Mouse (Mus musculus): Measurements from ENCODE around the gene Hsp90ab1.
A peak's percentile ranks its signal among the peaks of the same experiment; 100 is the strongest.

Hsp90ab1 gene

GRCm38 (mm10) chr17:45573087-45573779 lies at the start of gene Hsp90ab1:
TSS of gene Hsp90ab1 (minus strand) at chr17:45573271.
- peak; percentile 95 for DNase-seq (ENCODE audit: low read depth, low spot score)

DNA sequence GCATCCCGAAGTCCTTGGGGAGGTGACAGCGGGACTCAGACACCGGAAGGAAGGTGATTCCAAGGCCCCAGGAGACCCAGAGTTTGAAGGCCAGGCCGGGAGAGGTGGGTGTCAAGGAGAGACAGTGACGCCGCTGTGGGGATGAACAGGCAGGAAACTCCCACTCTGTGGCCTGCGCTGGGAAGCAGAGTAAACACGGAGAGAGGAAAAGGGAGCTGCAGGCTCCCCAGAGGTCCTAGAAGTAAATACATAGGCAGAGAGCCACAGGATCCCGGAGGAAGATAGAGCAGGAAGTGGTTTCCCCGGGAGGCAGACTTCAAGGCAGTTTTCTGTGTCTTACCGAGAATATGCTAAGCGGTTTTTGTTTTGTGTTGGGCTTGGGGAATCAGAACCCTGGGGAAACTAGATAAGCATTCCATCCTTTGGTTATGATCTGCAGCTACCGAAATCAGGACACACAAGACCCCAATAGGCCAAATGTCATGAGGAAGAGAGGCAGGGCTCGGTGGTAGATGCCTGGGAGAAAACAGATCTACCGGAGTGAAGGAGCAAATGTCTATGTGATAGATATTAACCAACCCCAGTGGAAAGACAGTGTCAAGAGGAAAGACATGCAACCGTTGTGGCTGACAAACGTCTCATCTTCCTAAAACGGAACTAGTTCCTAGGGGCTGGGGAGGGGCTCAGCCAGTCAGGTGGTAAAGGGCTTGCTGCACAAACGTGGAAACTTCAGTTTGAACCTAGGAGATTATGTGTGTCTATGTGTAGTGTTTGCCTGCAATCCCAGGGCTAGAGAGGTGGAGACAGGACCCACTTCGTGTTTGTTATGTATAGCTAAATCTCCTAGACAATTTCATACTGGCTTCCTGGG lies 46.5 kb upstream of the Hsp90ab1 start:
- DNase-seq (ENCODE audit: low read depth, low spot score), result no peak

DNA sequence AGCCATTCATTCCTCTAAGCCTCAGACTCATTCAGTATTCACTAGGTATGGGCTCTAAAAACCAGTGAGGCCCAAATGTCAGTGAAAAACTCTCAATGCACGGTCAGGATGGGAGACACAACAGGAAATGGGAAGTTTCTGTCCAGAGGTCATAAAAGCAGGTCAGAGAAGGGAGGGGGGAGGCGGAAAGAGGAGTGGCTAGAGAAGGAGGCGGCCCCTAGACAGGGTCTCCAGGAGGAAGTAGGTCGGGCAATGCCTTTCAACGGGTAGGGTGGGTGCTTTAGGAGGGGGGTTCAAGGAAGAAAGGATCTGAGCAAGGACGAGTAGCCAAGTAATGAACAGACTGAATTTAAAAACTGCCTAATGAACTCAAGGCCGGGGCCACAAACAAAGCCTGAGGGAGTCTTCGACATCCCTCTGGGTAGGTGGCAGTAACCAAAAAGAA lies 45.9 kb upstream of the Hsp90ab1 start:
- no peak for DNase-seq (ENCODE audit: low read depth, low spot score)

GRCm38 (mm10) chr17:45617655-45618054 lies 44.6 kb upstream of the Hsp90ab1 start:
- no peak for DNase-seq (ENCODE audit: low read depth, low spot score)

DNA sequence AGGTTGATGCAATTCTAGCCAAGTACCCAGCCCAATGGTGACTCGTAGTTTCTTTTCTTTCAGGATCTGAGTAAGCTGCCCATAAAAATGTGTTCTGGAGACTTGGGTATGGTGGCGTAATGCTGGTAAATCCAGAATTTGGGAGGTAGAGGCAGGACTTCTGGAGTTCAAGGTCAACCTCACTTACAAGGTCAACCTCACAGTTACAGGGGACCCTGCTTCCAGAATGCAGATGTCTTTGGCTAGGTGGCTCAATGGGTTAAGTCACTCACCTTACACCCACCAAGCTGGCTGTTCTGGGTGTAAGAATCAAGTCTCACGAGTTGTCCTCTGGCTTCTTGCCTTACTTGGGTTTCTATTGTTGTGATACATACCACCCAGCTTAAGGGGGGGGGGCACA lies 43.6 kb upstream of the Hsp90ab1 start:
- no peak for DNase-seq (ENCODE audit: low read depth, low spot score)

- no peak for DNase-seq (ENCODE audit: low read depth, low spot score)
These were observed 43.1 kb upstream of the Hsp90ab1 start for GRCm38 (mm10) chr17:45616046-45616650.

GRCm38 (mm10) chr17:45612921-45613320 lies 39.9 kb upstream of the Hsp90ab1 start:
- DNase-seq (ENCODE audit: low read depth, low spot score), result no peak

DNA sequence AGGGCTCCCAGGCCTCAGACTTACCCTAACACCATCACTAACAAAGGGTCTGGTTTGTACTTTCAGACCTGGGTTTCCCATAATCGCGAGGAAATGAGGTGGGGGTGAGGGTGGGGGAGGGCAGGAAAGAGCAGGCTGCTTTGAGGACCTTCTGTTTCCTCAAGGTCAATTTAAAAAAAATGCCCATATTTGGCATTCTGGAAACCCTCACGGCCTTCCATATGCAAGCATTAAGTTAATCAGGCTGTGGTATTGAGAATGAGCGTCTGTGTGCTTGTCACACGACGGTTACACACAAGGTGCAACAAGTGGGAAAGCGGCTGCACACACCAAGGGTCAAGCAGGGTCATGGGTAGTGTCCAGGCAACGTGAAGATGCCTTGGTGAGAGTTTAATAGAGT lies 38.9 kb upstream of the Hsp90ab1 start:
- no peak for DNase-seq (ENCODE audit: low read depth, low spot score)

DNA sequence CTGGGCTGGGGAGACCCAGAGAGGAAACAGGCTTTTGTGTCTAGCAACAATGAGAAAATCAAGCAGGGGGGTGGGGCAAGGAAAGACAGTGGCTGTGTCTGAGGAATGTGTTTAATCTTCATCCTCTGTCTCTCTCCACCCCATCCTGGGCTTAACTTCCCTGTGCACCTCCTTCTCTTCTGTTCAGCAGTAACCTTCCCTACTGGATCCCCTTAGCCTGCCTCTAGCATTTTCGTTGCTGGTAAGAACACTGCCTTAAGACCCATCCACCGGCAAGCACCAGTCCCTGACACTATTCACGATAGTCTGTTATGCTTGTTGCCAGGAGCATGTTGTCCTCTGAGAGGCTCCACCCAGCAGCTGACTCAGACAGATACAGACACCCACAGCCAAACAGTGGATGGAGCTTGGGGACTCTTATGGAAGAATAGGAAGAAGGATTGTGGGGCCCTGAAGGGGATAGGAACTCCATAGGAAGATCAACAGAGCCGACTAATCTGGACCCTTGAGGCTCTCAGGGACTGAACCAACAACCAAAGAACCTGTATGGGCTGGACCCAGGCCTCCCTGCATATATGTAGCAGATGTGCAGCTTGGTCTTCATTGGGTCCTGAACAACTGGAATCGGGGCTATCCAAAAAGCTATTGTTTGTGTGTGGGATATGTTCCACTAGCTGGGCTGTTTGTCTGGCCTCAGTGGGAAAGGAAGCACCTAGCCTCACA lies 37.2 kb upstream of the Hsp90ab1 start:
- no peak for DNase-seq (ENCODE audit: low read depth, low spot score)

DNA sequence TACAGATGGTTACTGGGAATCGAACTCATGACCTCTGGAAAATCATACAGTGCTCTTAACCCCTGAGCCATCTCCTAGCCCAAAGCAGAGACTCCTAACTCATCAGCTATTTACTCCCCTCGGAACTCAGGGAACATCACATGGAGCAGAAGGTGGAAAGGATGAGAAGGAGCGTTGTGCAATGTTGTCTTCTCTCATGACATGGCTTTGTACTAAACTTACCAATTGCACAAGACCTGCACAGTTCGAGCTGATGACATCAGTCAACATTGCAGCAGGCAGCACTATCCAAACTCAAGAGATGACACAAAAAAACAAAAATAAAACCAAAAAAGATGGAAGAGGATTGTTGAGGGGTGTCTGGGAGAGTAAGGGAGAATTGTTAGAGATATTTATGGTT lies 35.3 kb upstream of the Hsp90ab1 start:
- no peak for DNase-seq (ENCODE audit: low read depth, low spot score)

- no peak for DNase-seq (ENCODE audit: low read depth, low spot score)
These were observed 34.2 kb upstream of the Hsp90ab1 start for GRCm38 (mm10) chr17:45606992-45607879.

- no peak for DNase-seq (ENCODE audit: low read depth, low spot score)
These were observed 29.9 kb upstream of the Hsp90ab1 start for GRCm38 (mm10) chr17:45602984-45603383.

- no peak for DNase-seq (ENCODE audit: low read depth, low spot score)
These were observed 28.8 kb upstream of the Hsp90ab1 start, which contains the start of gene Mymx for GRCm38 (mm10) chr17:45601877-45602304. TSS of gene Mymx (minus strand) at chr17:45602102.

DNA sequence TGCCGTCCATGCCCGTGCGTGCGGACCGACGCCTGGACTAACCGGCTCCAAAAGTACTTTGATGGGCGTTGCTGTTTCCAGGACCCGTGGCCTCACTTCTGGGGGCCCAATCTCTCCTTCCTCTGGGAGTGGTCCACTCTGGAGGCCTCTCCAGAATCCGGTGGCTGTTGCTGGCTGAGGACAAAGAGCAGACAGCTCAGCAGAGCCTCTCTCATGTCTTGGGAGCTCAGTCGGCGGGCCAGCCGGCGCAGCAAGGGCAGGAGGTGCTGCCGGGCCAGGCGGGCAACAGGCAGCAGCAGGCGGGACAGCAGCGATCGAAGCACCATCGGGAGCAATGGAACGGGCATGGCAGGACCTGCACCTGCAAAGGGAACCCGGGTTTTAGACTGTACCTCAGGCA lies 28.3 kb upstream of the Hsp90ab1 start:
- no peak for DNase-seq (ENCODE audit: low read depth, low spot score)

DNA sequence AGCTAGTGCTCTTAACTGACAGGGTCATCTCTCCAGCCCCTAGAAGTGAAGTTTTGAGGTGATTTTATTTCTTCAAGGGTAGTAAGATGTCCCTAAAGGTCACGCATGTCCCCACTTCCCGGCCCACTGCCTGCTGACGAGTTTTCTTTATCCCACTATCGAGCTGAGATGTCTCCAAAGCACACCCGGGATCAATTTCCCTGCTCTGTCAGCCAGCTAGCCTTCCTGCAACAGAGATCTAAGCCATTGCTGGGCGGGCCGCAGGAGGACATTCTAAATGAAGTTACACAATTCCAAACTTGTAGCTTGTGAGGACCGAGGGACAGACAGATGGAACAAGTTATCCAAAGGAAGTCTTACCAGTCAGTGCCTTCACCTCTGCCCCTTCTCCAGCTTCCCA lies 27.2 kb upstream of the Hsp90ab1 start:
- DNase-seq (ENCODE audit: low read depth, low spot score), result no peak

DNA sequence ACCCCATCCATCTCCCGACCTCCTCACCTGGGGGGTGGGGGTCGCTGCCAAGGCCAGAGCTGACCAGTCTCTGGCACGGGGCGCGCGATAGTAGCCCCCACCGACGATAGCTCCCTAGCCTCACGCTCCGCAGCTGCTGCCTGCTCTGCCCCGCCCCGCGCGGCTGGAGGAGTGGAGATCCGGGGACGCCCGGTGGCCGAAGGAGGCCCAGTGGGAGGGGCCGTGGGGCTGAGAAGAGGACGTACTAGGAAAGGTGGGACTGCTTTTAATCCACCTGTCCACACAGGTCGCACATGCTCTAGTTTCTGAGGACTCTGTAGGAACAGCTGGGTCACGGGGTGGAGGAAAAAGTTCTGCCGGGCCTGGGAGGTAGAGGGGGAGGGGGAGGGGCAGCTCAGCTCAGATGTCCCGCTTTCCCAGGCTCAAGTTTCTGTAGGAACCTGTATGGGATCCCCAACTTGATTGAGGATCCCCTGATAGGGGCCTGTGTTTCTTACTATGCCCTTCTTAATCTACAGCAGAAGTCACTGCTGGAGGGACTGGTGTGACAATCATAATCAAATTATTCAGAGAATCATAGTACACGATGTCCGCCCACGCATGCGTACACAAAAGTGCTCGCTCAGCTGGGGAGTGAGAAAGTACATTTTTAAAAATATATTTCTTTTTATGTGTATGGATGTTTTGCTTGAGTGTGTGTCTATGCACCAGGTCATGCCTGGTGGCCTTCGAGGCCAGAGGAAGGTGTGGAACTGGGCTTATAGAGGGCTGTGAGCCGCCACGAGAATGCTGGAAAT lies 26.6 kb upstream of the Hsp90ab1 start, which contains the start of gene Slc29a1:
TSS of gene Slc29a1 (minus strand) at position 161 of the 797 bp plus-strand sequence.
- DNase-seq (ENCODE audit: low read depth, low spot score), result no peak

DNA sequence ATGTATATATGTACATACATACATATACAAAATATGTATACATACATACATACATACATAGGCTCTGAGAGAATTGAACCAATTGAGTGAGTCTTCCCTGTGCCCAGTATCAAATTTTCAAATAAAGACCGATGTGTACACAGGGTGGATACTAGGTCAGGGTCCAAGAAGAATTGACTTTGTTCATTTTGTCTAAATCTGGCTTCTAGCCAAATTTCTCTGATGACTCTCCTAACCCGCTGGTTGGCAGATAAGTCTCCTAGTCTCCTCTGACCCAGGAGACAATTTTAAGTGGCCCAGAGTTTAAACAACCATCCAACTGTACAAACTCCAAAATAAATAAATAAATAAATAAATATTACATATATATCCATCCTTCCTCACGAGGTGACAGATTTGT lies 25.8 kb upstream of the Hsp90ab1 start:
- DNase-seq (ENCODE audit: low read depth, low spot score), result no peak

- no peak for DNase-seq (ENCODE audit: low read depth, low spot score)
These were observed 25.3 kb upstream of the Hsp90ab1 start for GRCm38 (mm10) chr17:45598376-45598775.

- no peak for DNase-seq (ENCODE audit: low read depth, low spot score)
These were observed 24.7 kb upstream of the Hsp90ab1 start for GRCm38 (mm10) chr17:45597787-45598186.
